Mouse (Mus musculus) lung, postnatal 25 days (tissue): Measurements from ENCODE around the gene Tm9sf4.

ENCODE experiments used
- DNase-seq: peaks from one replicate; pipeline ENCODE4 v3.0.0; 2022; ENCODE audit warnings: low spot score

Tm9sf4 gene

GRCm38 (mm10) chr2:153160844-153161683 is at the start of gene Tm9sf4:
Gene Tm9sf4 (plus strand): TSS chr2:153161303.
- DNase-seq = peak; percentile 90

- DNase-seq = no peak
These were observed 45.4 kb upstream of the Tm9sf4 start for GRCm38 (mm10) chr2:153115679-153116081.

GRCm38 (mm10) chr2:153117051-153117486 is 44.0 kb upstream of the Tm9sf4 start:
- DNase-seq = no peak

- no peak for DNase-seq
These were observed 41.6 kb upstream of the Tm9sf4 start for GRCm38 (mm10) chr2:153119488-153119887.

- peak; percentile 30 for DNase-seq
These were observed 41.0 kb upstream of the Tm9sf4 start for GRCm38 (mm10) chr2:153120126-153120525.

- no peak for DNase-seq
These were observed 39.1 kb upstream of the Tm9sf4 start for GRCm38 (mm10) chr2:153121821-153122615.

GRCm38 (mm10) chr2:153122701-153123100 is 38.4 kb upstream of the Tm9sf4 start:
- no peak for DNase-seq

- DNase-seq = no peak
These were observed 35.2 kb upstream of the Tm9sf4 start for GRCm38 (mm10) chr2:153125875-153126274.

- DNase-seq = no peak
These were observed 30.1 kb upstream of the Tm9sf4 start for GRCm38 (mm10) chr2:153131019-153131418.

- no peak for DNase-seq
These were observed 26.9 kb upstream of the Tm9sf4 start for GRCm38 (mm10) chr2:153134237-153134636.

GRCm38 (mm10) chr2:153136211-153136610 is 24.9 kb upstream of the Tm9sf4 start:
- DNase-seq = peak; percentile 64

GRCm38 (mm10) chr2:153139158-153139557 is 21.9 kb upstream of the Tm9sf4 start:
- DNase-seq = no peak

GRCm38 (mm10) chr2:153139996-153140613 is 21.0 kb upstream of the Tm9sf4 start:
- DNase-seq = peak; percentile 43

- DNase-seq = peak; percentile 53
These were observed 18.4 kb upstream of the Tm9sf4 start for GRCm38 (mm10) chr2:153142620-153143199.

GRCm38 (mm10) chr2:153145346-153145745 is 15.8 kb upstream of the Tm9sf4 start:
- DNase-seq = no peak

- no peak for DNase-seq
These were observed 13.9 kb upstream of the Tm9sf4 start for GRCm38 (mm10) chr2:153147236-153147635.

- DNase-seq = peak; percentile 76
These were observed 13.4 kb upstream of the Tm9sf4 start for GRCm38 (mm10) chr2:153147715-153148114.

- DNase-seq = no peak
These were observed 11.4 kb upstream of the Tm9sf4 start for GRCm38 (mm10) chr2:153149742-153150141.

- DNase-seq = no peak
These were observed 10.1 kb upstream of the Tm9sf4 start for GRCm38 (mm10) chr2:153151026-153151425.

GRCm38 (mm10) chr2:153151926-153152665 is 9.0 kb upstream of the Tm9sf4 start:
- no peak for DNase-seq

GRCm38 (mm10) chr2:153153033-153153450 is 8.1 kb upstream of the Tm9sf4 start:
- DNase-seq = no peak
